Mouse (Mus musculus) kidney, postnatal 14 days (tissue): ENCODE data around the gene Agbl1.
"Not testable (repeated sequence)": the region's sequence is repeated elsewhere in the genome, so short reads cannot be mapped to it uniquely, and the experiment has no call there.

ENCODE experiments used
- DNase-seq: peaks from one replicate; pipeline ENCODE4 v3.0.0; 2022; ENCODE audit warnings: mixed read lengths

Gene Agbl1

DNA sequence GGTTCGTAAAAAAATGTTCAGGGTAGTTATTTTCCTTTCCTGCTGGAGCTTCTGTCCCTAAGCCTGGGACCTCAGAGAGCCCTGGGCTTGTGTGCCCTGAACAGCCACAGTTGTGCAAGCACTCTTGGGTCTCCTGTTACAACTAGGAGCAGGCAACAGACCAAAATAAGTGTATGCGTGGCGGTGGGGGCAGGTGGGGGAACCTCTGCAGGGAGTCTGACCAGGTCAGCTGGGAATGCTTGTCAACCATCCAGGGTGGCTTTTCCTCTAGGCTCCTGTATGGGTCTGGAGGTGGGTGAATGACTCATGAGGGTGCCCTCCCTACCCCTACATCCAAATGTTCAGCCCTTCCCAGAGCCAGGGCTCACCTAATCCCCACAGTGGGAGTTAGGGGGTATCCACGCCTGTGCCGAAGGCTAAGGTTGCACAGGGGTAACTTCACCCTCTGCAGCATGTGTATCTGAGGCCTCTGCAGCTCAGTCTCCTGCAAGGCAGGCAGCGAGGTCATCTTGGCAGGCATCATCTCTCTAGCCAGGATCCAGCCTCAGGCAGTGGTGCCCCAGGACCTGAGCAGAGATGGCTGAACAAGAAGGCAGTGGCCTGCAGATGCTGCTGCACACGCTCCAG is at the start of gene Agbl1:
Gene Agbl1 (plus strand): TSS at position 577 of the 627 bp plus-strand sequence.
- no peak for DNase-seq

DNA sequence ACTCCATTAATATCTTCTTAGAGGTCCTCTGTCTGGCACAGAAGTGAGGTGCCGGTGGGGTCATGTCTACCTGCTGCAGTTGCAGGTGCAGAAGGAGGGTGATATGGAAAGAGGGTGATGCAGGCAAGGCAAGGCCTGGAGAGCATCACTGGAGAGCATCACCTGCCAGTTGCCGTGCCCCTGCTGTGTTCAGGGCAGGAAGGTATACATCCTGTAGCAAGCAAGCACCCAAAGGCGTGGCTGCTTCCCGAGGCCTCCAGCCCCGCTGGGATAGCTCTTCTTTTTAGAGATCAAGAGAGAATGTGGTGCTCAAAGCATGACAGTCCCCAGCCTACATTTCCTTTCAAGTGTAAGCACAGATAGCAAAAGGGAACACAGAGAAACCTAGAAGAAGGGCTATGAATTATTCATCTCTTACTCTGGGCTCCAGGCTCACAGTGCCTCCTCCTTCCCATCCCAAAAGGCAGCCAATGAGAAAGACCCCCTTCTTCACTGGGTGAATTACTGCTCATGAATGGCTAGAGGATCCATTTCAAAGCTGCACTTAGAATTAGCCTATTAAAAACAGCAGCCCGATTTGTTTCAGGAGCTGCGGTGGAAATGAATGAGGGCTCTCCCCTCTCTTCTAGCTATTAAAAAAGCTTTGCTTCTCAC is 44.6 kb upstream of the Agbl1 start:
- no peak for DNase-seq

DNA sequence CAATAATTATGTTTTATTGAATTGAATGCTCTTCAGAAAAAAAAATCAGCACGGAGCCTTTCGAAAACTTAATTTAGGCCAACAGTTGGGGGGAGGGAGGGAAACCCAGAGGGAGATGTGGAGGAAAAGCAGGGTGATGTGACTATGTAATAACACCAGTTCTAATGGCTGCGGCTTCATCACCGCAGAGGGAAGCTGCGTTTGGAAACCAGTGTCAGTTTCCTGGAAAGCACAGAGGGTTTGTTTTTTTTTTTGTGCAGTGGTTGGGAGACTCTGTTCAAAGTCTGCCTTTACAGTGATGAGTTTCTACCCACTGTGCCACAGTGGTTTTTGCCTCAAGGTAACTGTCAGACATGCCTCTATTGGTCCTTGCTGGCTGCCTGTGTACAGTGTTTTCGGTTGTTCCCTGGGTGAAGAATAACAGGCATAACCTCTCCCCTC is 44.0 kb upstream of the Agbl1 start:
- no peak for DNase-seq

DNA sequence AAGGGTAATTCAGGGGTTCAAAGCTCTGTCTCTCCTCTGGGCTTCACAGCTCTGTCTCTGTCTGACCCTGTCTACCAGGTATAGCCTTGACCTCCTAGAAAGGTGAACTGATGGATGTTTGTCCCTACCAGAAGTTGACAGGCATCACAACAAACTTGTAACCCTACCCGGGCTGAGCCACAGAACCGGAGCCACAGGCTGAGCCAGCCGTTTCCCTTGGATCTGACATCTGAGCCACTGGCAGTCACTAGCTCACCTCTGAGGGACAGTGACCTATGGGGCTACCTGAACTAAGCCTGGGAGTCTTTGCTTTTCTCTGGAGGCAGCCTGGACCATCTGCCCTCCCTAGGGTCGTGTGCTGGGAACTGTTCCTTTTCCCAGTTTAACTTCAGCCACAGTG is 11.1 kb upstream of the Agbl1 start:
- no peak for DNase-seq

DNA sequence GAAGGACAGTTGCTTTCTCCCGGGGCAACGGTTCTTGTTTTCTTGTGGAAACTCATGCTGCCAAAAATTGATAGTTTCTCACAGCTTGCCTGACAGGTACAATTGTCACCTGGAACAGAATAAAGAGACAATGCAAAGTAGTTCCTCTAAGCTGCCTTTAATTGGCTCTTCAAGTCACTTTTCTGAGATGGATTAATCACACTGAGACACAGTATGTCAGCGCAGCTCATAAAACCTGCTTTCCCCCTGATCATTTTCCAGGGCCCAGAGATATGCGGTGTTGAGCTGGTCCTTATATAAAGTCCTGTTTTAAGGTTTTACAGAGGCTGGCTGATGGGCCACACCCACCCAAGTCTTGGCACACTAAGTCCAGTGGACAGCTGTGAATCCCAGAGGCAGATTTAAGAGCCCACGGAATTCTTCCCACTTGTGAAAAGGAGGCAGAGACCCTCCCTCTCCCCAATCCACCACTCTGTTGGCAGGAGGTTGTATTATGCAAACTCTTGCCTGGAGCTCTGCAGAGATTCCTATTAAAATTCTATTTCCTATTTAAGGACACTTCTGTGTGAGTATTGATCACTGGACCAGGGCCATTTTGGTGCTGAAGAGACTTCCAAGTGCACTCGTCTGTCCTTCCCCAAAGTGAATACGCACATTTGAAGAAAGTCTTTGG is 9.8 kb upstream of the Agbl1 start:
- no peak for DNase-seq

DNA sequence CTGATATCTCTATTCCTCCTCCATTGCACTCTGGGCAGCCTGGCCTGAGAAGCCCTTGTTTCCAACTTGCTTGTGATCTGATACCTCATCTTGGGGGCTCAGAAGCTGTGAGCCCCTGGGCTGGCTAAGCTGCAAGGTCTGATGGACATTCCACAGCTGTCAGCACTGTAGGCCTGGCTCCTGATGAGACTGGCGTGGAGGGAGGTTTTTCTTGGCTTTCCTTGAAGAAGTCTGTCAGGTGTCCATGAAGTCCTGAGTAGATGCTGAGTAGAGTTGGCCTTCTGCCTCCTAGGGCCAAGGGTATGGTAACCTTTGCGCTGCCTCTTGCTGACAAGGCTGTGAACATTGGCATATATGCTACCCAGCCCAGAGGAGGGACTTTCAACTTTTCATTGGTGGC is 7.0 kb upstream of the Agbl1 start:
- no peak for DNase-seq

DNA sequence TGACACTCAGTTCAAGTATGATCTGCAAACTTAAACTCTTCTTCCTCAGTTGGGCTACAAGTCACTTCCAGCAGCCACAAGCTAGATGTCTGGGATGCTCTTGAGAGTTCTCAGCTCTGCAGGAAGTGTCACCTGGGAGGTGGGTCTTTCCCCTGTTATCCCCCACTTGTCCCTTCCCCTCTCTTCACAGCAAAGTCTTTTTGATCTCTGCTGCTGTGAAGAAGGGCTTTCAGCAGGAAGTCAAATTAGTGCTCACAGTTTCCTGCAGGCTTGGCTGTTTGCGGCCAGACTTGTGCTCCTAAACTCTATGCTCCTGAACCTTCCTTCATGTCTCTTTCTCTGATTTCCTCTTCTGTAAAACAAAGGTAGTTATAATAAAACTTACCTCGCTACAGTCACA is 806 bp upstream of the Agbl1 start:
- no peak for DNase-seq

DNA sequence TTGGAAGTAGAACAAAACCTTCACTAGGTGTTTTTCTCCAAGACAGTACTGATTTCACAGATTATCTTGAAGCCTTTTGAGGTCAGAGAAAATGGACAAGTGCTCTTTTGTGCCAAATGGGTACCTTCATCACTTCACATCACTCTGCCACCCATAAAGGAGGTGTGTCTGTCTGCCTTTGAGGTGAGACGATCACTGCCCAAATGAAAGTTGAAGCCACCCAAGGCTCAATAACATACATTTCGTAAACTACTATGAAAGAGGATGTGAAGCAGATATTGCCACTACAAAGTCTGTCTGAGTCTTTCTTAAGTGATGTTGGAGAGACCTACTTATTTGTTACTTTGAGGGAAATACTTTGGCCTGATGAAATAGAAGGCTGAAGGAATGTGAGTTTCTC is 4.6 kb downstream of the Agbl1 start:
- no peak for DNase-seq

DNA sequence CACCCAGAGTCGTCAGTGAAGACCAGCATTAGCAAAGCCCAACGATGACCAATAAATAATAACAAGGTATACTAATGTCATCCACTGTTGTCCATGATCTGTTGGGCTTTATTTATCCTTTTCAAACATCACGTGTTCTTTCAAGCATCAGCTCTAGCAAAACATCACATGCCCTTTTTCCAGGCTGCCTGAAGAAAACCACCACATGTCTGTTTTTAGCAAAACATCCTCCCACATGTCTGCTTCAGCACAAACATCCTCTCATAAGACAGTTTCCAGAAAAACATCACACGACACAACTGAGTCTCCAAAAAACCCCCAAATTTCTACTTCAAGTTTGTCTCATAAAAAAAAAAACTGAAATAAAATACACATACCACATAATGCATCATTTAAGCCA is 7.8 kb downstream of the Agbl1 start:
- no peak for DNase-seq

DNA sequence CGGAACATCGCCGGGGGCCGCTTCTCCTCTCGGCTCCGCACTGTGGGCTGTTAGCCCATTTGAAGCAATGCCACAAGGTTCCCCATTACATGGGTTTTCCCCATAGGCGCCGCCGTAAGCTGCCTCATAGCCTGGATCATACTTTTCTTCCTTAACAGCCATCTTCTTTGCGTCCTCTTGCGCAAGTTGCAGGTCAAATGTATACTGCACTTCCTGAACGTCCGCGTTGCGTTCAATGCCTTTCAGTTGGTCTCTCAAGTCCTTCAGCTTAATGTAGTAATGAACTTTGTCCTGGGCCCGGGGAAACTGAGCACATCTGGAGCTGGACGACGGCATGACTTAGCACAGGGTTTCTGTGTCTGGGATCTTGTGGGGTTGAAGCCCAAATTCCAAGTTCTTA is 15.2 kb downstream of the Agbl1 start:
- not testable (repeated sequence) for DNase-seq

DNA sequence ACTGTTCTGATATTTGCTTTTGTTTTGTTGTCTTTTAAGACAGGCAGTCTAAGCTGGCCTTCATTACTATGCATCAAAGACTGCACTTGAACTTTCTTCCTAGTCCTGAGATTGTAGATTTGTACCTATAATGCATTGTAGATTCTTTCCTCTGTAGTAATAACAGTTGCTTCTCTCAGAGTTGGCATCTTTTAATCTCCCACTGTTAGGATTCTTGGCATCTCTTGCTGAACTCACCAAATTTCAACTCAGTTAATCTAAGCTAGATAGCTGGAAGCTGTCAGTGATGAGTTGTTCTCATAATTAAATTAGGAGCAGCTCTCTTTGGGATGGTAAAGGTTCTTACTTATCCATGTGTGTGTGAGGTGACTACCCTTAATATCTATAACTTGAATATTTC is 45.4 kb downstream of the Agbl1 start:
- no peak for DNase-seq

DNA sequence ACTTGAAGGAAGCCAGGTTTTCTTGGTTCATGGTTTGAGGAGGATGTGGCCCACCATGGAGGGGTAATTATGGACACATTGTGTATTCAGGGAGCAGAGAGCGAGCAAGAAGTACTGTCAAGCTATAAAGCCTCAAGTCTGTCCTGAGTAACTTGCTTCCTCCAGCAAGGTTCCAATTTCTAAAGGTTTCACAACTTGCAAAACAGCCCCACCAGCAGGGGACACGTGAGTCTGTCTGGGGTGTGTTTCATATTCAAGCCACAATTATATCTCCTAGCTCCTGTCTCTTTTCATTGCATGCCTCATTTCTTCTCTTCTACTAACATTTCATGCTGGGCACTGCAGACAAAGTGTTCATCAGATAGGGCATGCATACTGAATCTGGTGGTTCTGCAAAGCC is 53.1 kb downstream of the Agbl1 start:
- DNase-seq = no peak

DNA sequence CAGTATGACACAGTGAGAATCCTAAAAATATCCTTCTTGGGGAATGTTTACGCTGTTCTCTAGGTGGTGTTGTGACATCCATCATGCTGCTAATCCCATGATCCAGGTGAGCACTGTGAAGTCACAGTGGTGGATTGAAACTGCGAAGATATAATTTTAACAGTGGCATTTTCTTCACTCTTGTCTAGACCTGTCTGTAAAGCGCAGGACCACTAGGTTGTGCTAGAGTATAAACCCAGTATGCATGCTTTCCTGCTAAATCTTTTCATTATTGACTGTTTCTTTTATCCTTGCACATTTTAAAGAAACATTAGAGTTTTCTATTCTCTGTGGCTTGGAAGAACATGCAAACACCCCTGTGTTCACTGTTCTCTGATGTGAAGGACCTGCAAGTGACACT is 57.8 kb downstream of the Agbl1 start:
- peak; percentile 1 for DNase-seq

DNA sequence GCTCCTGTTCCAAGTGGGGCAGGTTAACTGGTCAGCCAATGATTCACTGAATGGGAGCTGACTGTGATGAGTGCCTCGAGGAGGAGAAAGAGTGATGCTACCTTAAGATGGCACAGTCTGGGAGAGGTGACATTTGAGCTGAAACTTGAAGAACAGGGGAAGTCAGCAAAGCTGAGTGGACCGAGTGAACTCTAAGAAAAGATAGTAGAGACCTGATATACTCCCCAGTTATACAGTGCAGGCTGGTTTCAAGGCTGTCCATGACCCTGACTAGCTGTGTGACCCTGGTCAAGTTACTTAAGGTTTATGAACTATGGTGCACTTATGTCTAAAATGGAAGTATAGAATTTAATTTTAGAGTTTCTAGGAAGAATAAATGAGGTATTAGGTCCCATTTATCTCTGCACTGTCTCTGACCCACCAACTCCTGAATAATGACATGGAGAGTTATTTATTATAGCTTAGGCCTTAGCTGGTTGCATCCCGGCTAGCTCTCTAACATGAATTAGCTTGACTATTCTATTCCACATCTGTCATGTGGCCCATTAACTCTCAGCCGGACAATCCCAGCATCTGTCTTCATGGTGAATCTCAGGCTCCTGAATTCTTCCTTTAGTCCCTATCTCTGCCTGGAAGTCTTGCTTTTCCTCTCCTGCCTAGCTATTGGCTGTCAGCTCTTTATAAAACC is 92.3 kb downstream of the Agbl1 start:
- DNase-seq = no peak

DNA sequence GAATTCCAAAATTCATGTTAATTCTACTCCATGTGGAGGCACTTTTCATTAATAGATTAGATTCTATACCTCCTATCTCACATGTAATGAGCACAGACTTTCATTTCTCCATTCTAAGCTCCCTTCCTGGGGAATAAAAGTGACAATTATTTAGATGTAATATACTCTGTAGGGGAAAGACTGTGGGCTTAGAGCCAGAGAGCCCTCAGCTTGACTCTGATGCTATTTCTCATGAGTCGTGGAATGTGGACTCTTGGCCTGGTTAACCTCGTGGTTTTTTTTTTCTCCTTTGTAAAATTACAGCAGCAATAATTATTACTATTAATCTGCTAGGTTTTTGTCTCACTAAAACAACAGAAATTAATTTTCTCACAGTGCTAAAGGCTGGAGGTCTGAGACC is 96.4 kb downstream of the Agbl1 start:
- DNase-seq = peak; percentile 17

DNA sequence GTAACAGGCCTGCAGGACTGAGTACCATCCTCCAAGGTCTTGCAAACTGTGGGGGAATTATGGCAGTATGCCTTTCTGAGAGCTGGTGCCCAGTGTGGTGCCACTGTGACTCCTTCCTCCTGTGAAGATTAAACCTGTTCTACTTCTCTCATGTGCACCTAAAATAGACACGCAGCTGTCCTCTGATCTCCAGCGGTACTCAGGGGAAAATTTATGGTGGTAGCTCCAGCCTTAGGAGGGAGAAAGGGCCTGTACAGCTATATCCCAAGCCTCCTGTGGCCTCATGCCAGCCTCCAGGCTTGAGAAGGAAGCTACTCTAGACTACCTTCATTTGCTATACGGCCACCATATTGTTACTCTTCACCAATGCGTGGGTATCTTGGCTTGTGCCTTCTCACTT is 109.6 kb downstream of the Agbl1 start:
- no peak for DNase-seq

DNA sequence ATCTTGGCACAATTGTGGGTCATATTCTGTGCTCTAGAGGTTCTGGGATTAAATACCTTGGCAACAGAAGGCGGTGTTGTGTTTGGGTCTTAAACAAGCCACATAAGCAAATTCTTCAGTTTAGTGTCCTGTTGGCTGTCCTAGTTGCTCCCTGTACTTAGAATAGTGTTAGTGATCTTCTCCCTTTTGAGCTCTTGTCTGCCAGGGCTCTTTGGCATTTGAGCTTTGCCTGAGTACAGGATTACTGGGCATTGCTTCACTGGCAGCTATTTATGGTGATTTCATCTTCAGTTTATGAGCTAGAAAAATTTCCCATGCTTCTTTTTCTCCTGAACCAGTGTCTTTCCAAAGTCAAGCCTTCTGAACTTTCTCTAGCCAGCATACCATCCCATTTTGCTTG is 111.9 kb downstream of the Agbl1 start:
- no peak for DNase-seq

DNA sequence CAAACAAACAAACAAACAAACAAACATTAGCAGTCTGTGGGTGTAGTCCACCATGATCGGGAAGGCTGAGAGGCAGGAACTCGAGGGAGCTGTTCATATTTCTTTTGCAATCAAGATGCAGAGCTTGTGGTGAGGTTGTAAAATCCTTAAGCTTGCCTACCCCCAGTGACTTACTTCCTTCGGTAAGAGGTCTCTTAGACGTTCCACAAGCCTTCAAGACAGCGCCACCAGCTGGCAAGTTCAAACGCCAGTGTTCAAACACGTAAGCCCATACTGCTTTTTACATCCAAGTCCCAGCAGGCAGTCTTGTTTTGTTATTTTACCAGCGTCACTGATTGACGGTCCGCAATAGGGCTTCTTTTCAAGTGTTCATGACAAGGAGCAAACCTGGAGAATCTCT is 123.8 kb downstream of the Agbl1 start:
- no peak for DNase-seq

DNA sequence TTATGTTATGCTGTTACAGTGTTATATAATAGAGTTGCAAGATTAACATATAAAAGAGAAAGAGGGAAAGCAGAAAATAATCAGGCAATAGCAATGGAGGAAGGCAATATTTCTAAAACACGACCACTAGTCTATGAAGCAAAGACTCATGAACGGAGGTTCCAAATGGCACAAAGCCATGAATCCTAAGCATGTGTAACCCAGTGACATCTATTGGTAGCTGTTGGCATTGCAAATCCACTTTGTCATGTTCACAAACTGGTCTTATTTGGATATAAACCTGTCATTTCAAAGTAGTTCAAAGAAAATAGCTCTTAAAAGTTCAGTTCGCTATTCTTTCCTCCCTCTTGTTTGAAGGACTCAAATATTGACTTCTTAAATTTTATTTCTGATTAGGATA is 124.8 kb downstream of the Agbl1 start:
- peak; percentile 69 for DNase-seq

DNA sequence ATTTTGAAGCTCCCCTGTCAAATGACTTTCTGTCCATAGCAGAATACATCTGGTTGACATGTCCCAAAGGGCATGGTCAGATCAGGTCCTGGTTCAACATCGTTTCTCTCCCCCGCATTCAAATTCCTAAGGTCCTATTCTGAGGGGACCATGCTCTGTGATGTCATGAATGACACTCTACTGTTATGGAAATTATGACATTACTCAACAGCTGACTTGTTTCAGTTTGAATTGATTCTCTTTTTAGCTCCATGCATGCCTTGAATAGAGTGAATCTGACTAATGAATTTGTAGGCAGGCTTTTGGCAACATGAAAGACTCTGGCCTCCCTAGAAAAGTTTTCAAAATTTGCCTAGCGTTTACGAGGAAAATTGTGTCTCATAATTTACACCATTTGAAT is 141.6 kb downstream of the Agbl1 start:
- DNase-seq = no peak

DNA sequence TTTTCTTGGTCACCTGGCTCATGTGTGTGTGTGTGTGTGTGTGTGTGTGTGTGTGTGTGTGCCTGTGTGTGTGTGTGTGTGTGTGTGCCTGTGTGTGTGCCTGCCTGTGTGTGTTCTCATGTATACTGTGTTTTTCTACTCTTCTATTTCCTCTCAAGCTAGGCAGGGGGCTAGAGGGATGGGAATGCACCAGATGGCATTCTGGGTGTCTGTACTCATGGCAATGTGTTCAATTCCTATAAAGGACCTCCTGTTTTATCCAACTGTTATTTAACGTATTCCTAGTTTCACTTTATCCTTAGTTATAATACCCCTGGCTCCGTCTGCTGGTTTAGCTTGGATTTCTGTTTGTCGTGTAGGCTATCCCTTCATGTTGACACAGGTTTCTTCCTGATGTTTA is 149.8 kb downstream of the Agbl1 start:
- no peak for DNase-seq

DNA sequence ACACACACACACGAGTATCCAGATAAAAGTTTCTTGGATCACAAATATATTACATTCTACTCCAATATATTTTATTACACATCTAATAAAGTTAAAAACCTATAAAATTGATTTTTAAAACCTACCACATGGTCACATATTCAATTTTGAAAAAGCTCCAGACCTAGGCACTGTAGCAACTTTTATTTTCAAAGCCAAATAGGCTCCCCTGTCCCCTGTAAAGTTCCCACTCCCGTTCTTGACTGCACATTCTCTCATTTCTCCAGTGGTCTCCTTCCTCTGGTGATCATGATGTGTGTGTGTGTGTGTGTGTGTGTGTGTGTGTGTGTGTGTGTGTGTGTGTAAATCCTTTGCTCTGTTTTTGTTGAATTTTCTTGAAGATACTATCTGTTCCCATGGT is 152.3 kb downstream of the Agbl1 start:
- DNase-seq = no peak

DNA sequence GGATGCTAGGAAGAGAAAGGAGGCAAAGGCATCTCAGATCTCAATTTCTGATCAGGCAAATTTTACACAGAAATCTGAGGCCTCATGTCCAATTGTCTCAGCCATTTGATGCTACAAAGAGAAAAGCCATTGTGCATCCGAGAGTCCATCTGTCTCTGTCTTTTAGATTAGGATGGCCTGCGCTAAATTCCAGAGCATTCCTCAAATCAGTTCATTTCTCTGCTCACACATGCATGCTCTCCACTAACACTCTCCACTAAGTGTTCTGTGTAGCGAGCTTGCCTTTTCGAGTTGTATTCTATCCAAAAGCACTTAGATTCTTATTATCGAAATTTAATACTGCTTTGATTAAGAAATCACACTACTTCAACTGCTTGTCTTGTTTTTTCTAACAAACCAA is 159.6 kb downstream of the Agbl1 start:
- DNase-seq = no peak
